Mouse (Mus musculus) stomach, embryonic 15.5 days (tissue): ENCODE results near the gene Entpd8. TPM values are rescaled to one million over a fixed set of nuclear protein-coding genes. Genes with fewer than 3 reads are reported as not detected.
A peak's percentile ranks its signal among the peaks of the same experiment; 100 is the strongest.

Source experiments
- ATAC-seq: fragments of 200-750 bp; cut with Nextera tagmentation; 2 replicates; pipeline ENCODE4 v1.8.0; 2017; ENCODE audit warnings: low read depth, moderate number of reproducible peaks, moderate TSS enrichment; ENCODE audit not compliant: insufficient read depth, low FRiP score
- H3K27ac ChIP-seq: fragments of 300-500 bp; sonication (generic); 2 replicates; pipeline ENCODE4 v1.5.1; 2015; ENCODE audit warnings: mild to moderate bottlenecking, inconsistent platforms
- H3K27me3 ChIP-seq: fragments of 300-500 bp; sonication (generic); replicated peaks from 2 replicates; pipeline ENCODE4 v1.6.1; 2015; ENCODE audit warnings: inconsistent platforms
- H3K36me3 ChIP-seq: fragments of 300-500 bp; sonication (generic); 2 replicates; pipeline ENCODE4 v1.6.1; 2015; ENCODE audit warnings: inconsistent platforms
- H3K4me1 ChIP-seq: fragments of 300-500 bp; sonication (generic); 2 replicates; pipeline ENCODE4 v1.6.1; 2015; ENCODE audit warnings: inconsistent platforms
- H3K4me2 ChIP-seq: fragments of 300-500 bp; sonication (generic); 2 replicates; pipeline ENCODE4 v1.6.1; 2015; ENCODE audit warnings: mild to moderate bottlenecking, inconsistent platforms
- H3K4me3 ChIP-seq: fragments of 300-500 bp; sonication (generic); replicated peaks from 2 replicates; pipeline ENCODE4 v1.5.1; 2015; ENCODE audit warnings: inconsistent platforms
- H3K9ac ChIP-seq: fragments of 300-500 bp; sonication (generic); 2 replicates; pipeline ENCODE4 v1.6.1; 2015; ENCODE audit warnings: inconsistent platforms
- H3K9me3 ChIP-seq: fragments of 300-500 bp; sonication (generic); 2 replicates; pipeline ENCODE4 v1.6.1; 2016; ENCODE audit warnings: inconsistent platforms
- WGBS: fragments of 180-500 bp; shearing (Covaris S2); methylation state at CpG from one replicate; pipeline ENCODE4 v1.1.7; 2015; 5-methylcytosine and 5-hydroxymethylcytosine counted together
- polyA plus RNA-seq: library from polyadenylated mRNA; unstranded; fragments of >200 nt; fragmentation: Nextera tagmentation; extraction: Ambion mirVana; gene quantifications from 2 replicates; pipeline ENCODE4 v1.2.1, GENCODE M21; 2015

The Entpd8 gene
- polyA plus RNA-seq, 1 experiment from 2014 or later = 2.5 TPM

- ATAC-seq = no peak
- no peak overlapping the region for H3K4me2 ChIP-seq
- 58% methylated on average over 3 of the region's 3 CpGs for WGBS
- H3K36me3 ChIP-seq = no peaks in the 10 kb centered on the region
- no peak overlapping the region for H3K9ac ChIP-seq
- no peak overlapping the region for H3K4me3 ChIP-seq
- H3K27me3 ChIP-seq = no peaks in the 10 kb centered on the region
- H3K4me1 ChIP-seq = peaks cover 8% of the 10 kb centered on the region; the same call in 1 of the 2 replicates
- 0 out of 2 replicates have a peak overlapping the region, but pooled peaks have one; percentile 22 for H3K27ac ChIP-seq
- no peaks in the 10 kb centered on the region for H3K9me3 ChIP-seq
These were observed 18.0 kb downstream of the Entpd8 start for GRCm38 (mm10) chr2:25098005-25098615.

GRCm38 (mm10) chr2:25098956-25099355, 18.9 kb downstream of the Entpd8 start:
- H3K9me3 ChIP-seq = no peaks in the 10 kb centered on the region
- 53% methylated on average over 5 of the region's 5 CpGs for WGBS
- H3K9ac ChIP-seq = no peak overlapping the region
- no peaks in the 10 kb centered on the region for H3K36me3 ChIP-seq
- H3K27ac ChIP-seq = no peak overlapping the region
- no peak overlapping the region for H3K4me3 ChIP-seq
- H3K4me1 ChIP-seq = peaks cover 8% of the 10 kb centered on the region; the same call in 1 of the 2 replicates
- H3K4me2 ChIP-seq = no peak overlapping the region
- no peaks in the 10 kb centered on the region for H3K27me3 ChIP-seq
- 0 out of 2 replicates have a peak, but pooled peaks have one; percentile 33 for ATAC-seq

DNA sequence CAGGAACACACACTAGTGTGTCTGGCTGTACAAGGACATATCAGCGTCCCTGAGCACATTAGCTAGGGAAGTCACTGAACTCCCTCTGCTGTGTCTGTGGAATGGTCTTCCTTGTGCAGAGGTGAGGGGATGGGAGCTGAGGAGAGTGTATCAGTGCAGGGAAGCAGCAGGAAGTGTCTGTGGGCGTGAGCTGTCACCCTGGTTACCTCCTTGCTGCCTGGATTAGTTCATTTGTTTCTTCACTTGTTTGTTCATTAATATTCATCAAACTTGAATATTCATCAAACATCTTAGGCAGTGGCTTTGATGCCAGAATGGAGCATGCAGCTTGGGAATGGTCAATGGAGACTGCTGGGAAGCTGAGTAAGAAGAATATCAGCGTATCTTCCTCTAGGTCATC, 19.6 kb downstream of the Entpd8 start:
- no peaks in the 10 kb centered on the region for H3K27me3 ChIP-seq
- H3K4me1 ChIP-seq = peaks cover 5% of the 10 kb centered on the region; the same call in 1 of the 2 replicates
- no peak for ATAC-seq
- WGBS = 75% methylated on average over 3 of the region's 3 CpGs
- H3K36me3 ChIP-seq = no peaks in the 10 kb centered on the region
- no peak overlapping the region for H3K4me3 ChIP-seq
- no peak overlapping the region for H3K9ac ChIP-seq
- H3K27ac ChIP-seq = no peak overlapping the region
- H3K9me3 ChIP-seq = no peaks in the 10 kb centered on the region
- H3K4me2 ChIP-seq = no peak overlapping the region

DNA sequence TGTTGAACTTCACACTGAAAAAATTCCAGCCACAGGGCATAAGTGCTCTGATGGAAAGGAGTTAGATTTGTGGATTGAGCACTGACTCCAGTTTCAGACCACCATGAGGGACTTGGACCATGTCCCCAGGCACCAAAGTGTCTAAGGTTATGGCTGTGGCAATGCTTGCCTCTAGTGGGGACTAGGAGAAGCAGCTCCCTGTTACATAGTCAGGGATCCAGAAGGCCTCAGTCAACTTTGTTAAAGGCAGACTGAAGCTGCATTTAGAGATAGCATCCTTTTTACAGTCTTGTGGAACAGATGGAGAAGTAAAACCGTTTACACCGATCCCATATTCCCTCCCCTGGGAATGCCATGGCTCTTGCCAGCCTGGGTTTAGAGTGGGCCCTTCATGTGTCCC, 24.0 kb downstream of the Entpd8 start:
- no peak for ATAC-seq
- WGBS = 86% methylated on average over 2 of the region's 2 CpGs
- H3K9ac ChIP-seq = no peak overlapping the region

GRCm38 (mm10) chr2:25106045-25106444, 25.9 kb downstream of the Entpd8 start:
- Histone ChIP-seq H3K4me1 (no peaks in the 10 kb centered on the region), H3K4me2 (no peak overlapping the region), H3K27me3 (no peaks in the 10 kb centered on the region), H3K27ac (no peak overlapping the region), H3K4me3 (no peak overlapping the region), H3K36me3 (no peaks in the 10 kb centered on the region), H3K9me3 (no peaks in the 10 kb centered on the region), H3K9ac (no peak overlapping the region)
- 46% methylated on average over 3 of the region's 3 CpGs for WGBS
- no peak for ATAC-seq

More for the DNA sequence above, 24.0 kb downstream of the Entpd8 start:
- Histone ChIP-seq H3K36me3 (no peaks in the 10 kb centered on the region), H3K4me3 (no peak overlapping the region), H3K4me1 (no peaks in the 10 kb centered on the region), H3K27me3 (no peaks in the 10 kb centered on the region), H3K4me2 (no peak overlapping the region), H3K27ac (no peak overlapping the region), H3K9me3 (no peaks in the 10 kb centered on the region)

DNA sequence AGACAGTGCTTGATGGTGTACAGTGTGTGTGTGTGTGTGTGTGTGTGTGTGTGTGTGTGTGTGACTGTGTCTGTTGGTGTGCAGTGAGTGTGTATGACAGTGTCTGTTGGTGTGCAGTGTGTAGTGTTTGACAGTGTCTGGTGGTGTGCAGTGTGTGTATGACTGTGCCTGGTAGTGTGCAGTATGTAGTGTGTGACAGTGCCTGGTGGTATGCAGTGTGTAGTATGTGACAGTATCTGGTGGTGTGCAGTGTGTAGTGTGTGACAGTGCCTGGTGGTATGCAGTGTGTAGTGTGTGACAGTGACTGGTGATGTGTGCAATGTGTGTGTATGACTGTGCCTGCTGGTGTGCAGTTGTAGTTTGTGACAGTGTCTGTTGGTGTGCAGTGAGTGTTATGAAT, 29.4 kb downstream of the Entpd8 start:
- Histone ChIP-seq H3K9me3 (no peaks in the 10 kb centered on the region), H3K27ac (no peak overlapping the region), H3K36me3 (no peaks in the 10 kb centered on the region), H3K4me3 (no peak overlapping the region), H3K4me2 (no peak overlapping the region), H3K9ac (no peak overlapping the region), H3K4me1 (no peaks in the 10 kb centered on the region), H3K27me3 (no peaks in the 10 kb centered on the region)
- ATAC-seq = no peak

DNA sequence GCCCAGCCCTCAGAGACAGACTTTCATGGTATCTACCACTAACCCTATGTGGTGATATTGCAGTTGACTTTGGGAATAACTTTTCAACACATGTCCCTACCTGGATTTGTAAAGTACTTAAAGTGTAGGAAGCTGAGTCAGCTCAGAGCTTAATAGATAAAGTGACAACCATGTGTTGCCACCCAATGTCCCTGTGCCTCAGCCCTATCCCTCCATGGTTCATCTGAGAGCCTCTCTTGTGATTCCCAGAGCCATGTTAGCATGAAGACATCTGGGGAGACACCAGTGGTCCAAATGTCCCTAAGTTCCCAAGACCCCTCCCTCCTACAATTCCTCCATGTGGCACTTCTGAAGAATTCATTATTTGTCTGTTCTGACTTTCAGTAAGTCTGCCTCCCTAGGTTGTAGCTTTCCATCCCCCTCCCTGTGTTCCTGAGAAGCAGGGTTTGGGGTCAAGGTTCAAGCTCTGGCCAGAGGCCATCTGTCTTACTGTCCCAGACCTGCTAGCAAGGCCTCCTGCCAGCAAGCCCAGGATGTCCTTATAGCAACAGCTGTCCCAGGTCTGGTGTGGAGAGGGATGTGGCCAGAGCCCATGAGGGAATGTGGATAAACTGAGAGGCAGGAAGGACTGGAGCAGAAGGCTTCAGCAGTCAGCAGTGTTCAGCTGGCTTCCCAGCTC, 30.5 kb downstream of the Entpd8 start:
- no peak overlapping the region for H3K4me2 ChIP-seq
- H3K27me3 ChIP-seq = no peaks in the 10 kb centered on the region
- H3K4me1 ChIP-seq = no peaks in the 10 kb centered on the region
- H3K9ac ChIP-seq = no peak overlapping the region
- peak overlapping the region; percentile 45; the same call in 1 of the 2 replicates for H3K27ac ChIP-seq
- peak; percentile 40 for ATAC-seq
- no peaks in the 10 kb centered on the region for H3K9me3 ChIP-seq
- no peak overlapping the region for H3K4me3 ChIP-seq
- no peaks in the 10 kb centered on the region for H3K36me3 ChIP-seq

DNA sequence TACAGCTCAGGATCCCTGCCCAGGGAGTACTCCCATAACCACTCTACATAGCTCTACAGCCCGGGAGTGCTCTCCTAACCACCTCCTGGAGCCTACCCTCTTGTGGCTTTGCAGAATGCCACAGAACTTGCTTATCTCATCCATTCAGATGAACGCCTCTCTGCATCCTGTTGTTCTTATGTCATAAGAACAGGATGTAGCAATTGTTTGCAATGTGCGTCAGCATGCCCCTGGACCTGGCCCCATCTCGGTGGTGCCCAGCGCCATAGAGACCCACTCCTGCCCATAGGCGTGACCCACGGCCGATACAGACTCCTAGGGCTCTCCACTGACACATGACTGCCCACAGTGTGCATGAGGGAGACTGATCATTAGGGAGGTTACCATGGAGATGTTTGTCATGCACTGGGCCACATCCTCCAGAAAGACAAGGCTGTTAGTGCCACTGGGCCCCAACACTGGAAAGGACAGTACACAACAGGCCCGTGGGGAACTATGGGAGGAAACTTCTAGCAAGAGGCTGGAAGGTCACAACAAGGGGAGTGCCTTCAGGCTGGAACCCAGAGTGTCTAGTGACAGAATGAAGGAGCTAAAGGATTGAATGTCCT, 31.2 kb downstream of the Entpd8 start:
- 53% methylated on average over 9 of the region's 9 CpGs for WGBS
- Histone ChIP-seq H3K4me2 (no peak overlapping the region), H3K36me3 (no peaks in the 10 kb centered on the region), H3K4me1 (no peaks in the 10 kb centered on the region), H3K27me3 (no peaks in the 10 kb centered on the region), H3K9me3 (no peaks in the 10 kb centered on the region), H3K4me3 (no peak overlapping the region), H3K9ac (no peak overlapping the region), H3K27ac (peak overlapping the region; percentile 45; the same call in 1 of the 2 replicates)
- peak; percentile 54 for ATAC-seq

DNA sequence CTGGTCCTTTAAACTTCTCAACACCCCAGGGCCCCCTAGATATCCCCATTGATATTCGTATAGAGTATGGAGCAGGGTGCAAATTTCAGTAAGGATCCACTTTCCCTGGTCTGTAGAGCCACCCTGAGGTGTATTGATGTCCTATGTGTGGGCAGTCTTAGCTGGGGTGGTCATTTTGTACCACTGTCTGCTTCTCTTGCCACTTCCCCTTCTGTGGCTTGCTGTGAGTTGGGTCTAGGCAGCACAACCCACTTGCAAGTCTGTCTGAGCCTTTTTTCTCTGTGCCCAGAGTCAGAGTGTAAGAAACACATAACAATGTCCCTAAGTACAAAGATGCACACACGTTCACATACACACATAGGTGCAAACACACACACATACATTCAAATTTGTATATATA, 34.2 kb downstream of the Entpd8 start:
- Histone ChIP-seq H3K9ac (no peak overlapping the region), H3K4me1 (no peaks in the 10 kb centered on the region)
- no peak for ATAC-seq

DNA sequence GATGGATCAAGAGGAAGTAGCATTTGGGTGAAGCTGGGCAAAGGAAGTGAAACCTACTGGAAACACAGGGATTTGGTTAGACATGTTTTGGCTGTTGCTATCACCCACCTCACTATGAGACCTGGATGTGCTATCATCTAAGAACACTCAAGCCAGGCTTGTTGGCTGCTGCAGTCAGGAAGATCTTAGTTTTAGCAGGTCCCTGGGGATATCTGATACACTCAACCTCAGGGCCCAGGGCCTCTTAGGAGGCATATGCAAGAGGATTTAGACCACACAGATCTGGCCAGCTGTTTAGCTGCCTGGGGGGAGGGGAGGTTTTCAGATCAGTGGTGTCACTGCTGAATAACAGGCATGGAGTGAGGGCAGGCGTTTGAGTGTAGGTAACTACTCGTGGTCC, 35.3 kb downstream of the Entpd8 start:
- H3K36me3 ChIP-seq = no peaks in the 10 kb centered on the region
- peak; percentile 47; the same call in 1 of the 2 replicates for ATAC-seq
- 42% methylated on average over 2 of the region's 2 CpGs for WGBS

More for the DNA sequence above, 34.2 kb downstream of the Entpd8 start:
- no peak overlapping the region for H3K4me2 ChIP-seq
- H3K4me3 ChIP-seq = no peak overlapping the region
- H3K27ac ChIP-seq = no peak overlapping the region
- H3K9me3 ChIP-seq = no peaks in the 10 kb centered on the region
- no peaks in the 10 kb centered on the region for H3K27me3 ChIP-seq
- H3K36me3 ChIP-seq = no peaks in the 10 kb centered on the region
- WGBS = 77% methylated on average over 2 of the region's 2 CpGs

DNA sequence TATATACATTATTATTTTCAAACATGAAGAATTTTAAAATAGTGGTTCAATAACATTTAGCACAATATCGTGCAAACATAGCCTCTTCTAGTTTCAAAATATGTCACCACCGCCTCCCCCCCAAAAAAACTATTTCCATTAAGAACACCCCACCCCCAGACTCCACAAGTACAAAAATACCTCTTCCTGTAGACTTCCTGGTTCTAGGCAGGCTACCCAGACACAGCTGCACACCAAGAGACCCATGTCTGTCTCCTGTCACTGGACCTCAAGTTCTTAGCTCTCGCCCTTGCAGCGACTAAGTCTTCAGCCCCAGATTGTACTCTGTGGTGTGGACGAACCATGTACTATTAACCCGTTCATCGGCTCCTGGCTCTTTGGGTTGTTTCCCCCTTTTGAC, 40.9 kb downstream of the Entpd8 start:
- Histone ChIP-seq H3K4me3 (no peak overlapping the region), H3K4me2 (no peak overlapping the region), H3K27ac (no peak overlapping the region), H3K4me1 (peaks cover 5% of the 10 kb centered on the region; the same call in 1 of the 2 replicates), H3K9me3 (no peaks in the 10 kb centered on the region), H3K36me3 (no peaks in the 10 kb centered on the region), H3K27me3 (no peaks in the 10 kb centered on the region), H3K9ac (no peak overlapping the region)
- 75% methylated on average over 7 of the region's 7 CpGs for WGBS
- ATAC-seq = no peak

More for the DNA sequence above, 35.3 kb downstream of the Entpd8 start:
- Histone ChIP-seq H3K4me1 (no peaks in the 10 kb centered on the region), H3K4me2 (no peak overlapping the region), H3K9me3 (no peaks in the 10 kb centered on the region), H3K9ac (no peak overlapping the region), H3K27me3 (no peaks in the 10 kb centered on the region), H3K4me3 (no peak overlapping the region), H3K27ac (no peak overlapping the region)

GRCm38 (mm10) chr2:25122666-25123065, 42.6 kb downstream of the Entpd8 start:
- WGBS = 56% methylated on average over 2 of the region's 2 CpGs
- Histone ChIP-seq H3K27ac (no peak overlapping the region), H3K4me2 (no peak overlapping the region), H3K4me1 (peaks cover 18% of the 10 kb centered on the region), H3K9ac (no peak overlapping the region), H3K27me3 (no peaks in the 10 kb centered on the region), H3K36me3 (no peaks in the 10 kb centered on the region), H3K9me3 (no peaks in the 10 kb centered on the region), H3K4me3 (no peak overlapping the region)
- no peak for ATAC-seq
